Mouse (Mus musculus): ENCODE measurements around the gene Il9. TPM values are rescaled to one million over a fixed set of nuclear protein-coding genes. Genes with fewer than 3 reads are reported as not detected.

Gene Il9
- polyA plus RNA-seq (2015; fragmentation: Nextera tagmentation; extraction: Ambion mirVana), result not detected in 2 replicates

DNA sequence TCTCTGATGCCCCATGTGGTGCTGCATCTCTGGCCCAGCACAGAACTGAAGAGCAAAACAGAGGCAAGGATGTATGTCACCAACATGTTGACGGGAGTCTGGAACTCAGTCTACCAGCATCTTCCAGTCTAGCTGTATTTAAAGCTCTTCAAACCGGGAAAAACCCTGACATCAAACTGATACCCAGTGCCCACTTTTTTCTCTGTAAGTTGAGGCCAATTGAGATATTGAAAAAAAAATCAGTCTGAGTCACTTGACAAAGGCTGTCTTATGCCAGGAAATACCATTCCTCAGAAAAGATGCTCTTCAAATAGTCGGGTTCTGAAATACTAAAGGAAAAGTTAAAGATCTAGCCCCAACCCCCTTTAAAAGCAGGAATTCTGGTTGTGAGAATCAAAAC, at the start of gene Il9:
Gene Il9, minus strand, starts transcription at position 101 of the 400 bp plus-strand sequence.
- Histone ChIP-seq H3K4me2 (no peak within 1 kb of the TSS), H3K4me3 (replicated peaks) (no peak within 1 kb of the TSS), H3K4me1 (no peaks in the 10 kb centered on the region), H3K27ac (replicated peaks) (no peak within 1 kb of the TSS), H3K9me3 (replicated peaks) (no peaks in the 10 kb centered on the region), H3K9ac (replicated peaks) (no peak within 1 kb of the TSS), H3K27me3 (replicated peaks) (no peaks in the 10 kb centered on the region), H3K36me3 (no peaks in the 10 kb centered on the region)
- ATAC-seq (ENCODE audit: low FRiP score), result no peak
- 87% methylated on average over 3 of the region's 3 CpGs for WGBS

GRCm38 (mm10) chr13:56529685-56530084, 47.6 kb upstream of the Il9 start:
- Histone ChIP-seq H3K27me3 (replicated peaks) (no peaks in the 10 kb centered on the region), H3K36me3 (no peaks in the 10 kb centered on the region), H3K4me3 (replicated peaks) (no peak overlapping the region), H3K4me2 (no peak overlapping the region), H3K27ac (replicated peaks) (no peak overlapping the region), H3K9ac (replicated peaks) (no peak overlapping the region), H3K4me1 (no peaks in the 10 kb centered on the region), H3K9me3 (replicated peaks) (no peaks in the 10 kb centered on the region)
- ATAC-seq (ENCODE audit: low FRiP score), result no peak
- 52% methylated on average over 8 of the region's 8 CpGs for WGBS

- Histone ChIP-seq H3K27ac (replicated peaks) (no peak overlapping the region), H3K4me3 (replicated peaks) (no peak overlapping the region), H3K36me3 (no peaks in the 10 kb centered on the region), H3K9me3 (replicated peaks) (no peaks in the 10 kb centered on the region), H3K4me1 (no peaks in the 10 kb centered on the region), H3K9ac (replicated peaks) (no peak overlapping the region), H3K27me3 (replicated peaks) (no peaks in the 10 kb centered on the region), H3K4me2 (no peak overlapping the region)
- 79% methylated on average over 4 of the region's 4 CpGs for WGBS
- no peak for ATAC-seq (ENCODE audit: low FRiP score)
Observed at GRCm38 (mm10) chr13:56529031-56529430, 47.0 kb upstream of the Il9 start.

DNA sequence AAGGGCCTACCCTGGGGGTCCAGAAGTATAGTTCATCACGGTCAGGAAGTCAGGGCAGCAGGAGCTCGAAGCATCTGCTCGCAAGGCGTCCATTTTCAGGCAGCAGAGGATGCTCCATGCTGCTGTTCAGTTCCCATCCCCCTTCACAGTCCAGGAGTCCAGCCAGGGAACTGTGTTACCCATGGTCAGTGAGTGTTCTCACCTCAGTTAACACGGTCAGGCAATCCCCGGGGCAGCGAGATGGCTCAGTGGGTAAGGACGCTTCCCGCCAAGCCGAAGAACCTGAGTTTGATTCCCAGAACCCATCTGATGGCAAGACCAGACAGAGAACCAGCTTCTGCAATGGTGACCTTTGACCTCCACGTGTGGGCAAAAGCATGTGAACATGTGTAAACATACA, 46.2 kb upstream of the Il9 start:
- Histone ChIP-seq H3K27ac (replicated peaks) (no peak overlapping the region), H3K27me3 (replicated peaks) (no peaks in the 10 kb centered on the region), H3K9me3 (replicated peaks) (no peaks in the 10 kb centered on the region), H3K36me3 (no peaks in the 10 kb centered on the region), H3K9ac (replicated peaks) (no peak overlapping the region), H3K4me1 (0 out of 2 replicates have a peak, but pooled peaks cover 2% of the 10 kb centered on the region), H3K4me2 (no peak overlapping the region), H3K4me3 (replicated peaks) (no peak overlapping the region)
- ATAC-seq (ENCODE audit: low FRiP score), result no peak
- 91% methylated on average over 11 of the region's 11 CpGs for WGBS

DNA sequence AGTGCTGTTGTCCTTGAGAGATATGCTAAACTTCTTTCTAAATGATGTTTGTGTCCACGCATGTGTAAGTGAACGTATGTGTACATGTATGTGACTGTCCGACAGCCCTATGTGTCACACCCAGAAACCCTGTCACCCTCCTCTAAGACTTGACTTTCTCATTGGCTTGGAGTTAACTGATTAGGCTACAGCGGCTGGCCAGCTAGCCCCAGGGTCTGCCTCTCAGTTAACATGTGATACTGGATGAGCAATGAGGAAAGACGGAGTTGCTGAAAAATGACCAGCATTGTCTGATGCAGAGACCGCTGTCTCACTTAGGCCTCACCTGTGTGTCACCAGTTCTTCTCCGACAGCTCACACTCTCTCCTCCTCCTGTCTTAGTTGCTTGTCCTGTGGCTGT, 45.8 kb upstream of the Il9 start:
- 95% methylated on average over 7 of the region's 7 CpGs for WGBS
- H3K27me3 ChIP-seq (replicated peaks), result no peaks in the 10 kb centered on the region
- H3K9ac ChIP-seq (replicated peaks), result no peak overlapping the region
- no peak overlapping the region for H3K4me3 ChIP-seq (replicated peaks)
- no peaks in the 10 kb centered on the region for H3K9me3 ChIP-seq (replicated peaks)
- no peaks in the 10 kb centered on the region for H3K36me3 ChIP-seq
- ATAC-seq (ENCODE audit: low FRiP score), result no peak
- no peak overlapping the region for H3K27ac ChIP-seq (replicated peaks)
- no peak overlapping the region for H3K4me2 ChIP-seq
- 0 out of 2 replicates have a peak, but pooled peaks cover 3% of the 10 kb centered on the region for H3K4me1 ChIP-seq

GRCm38 (mm10) chr13:56526871-56527270, 44.8 kb upstream of the Il9 start:
- Histone ChIP-seq H3K9me3 (replicated peaks) (no peaks in the 10 kb centered on the region), H3K27me3 (replicated peaks) (no peaks in the 10 kb centered on the region), H3K4me2 (no peak overlapping the region), H3K36me3 (no peaks in the 10 kb centered on the region), H3K9ac (replicated peaks) (no peak overlapping the region), H3K27ac (replicated peaks) (no peak overlapping the region), H3K4me1 (peaks cover 5% of the 10 kb centered on the region; the same call in 1 of the 2 replicates), H3K4me3 (replicated peaks) (no peak overlapping the region)
- no peak for ATAC-seq (ENCODE audit: low FRiP score)
- WGBS, result 87% methylated on average over 12 of the region's 12 CpGs

GRCm38 (mm10) chr13:56522821-56523167, 40.7 kb upstream of the Il9 start:
- 5% methylated on average over 8 of the region's 8 CpGs for WGBS
- Histone ChIP-seq H3K36me3 (no peaks in the 10 kb centered on the region), H3K27me3 (replicated peaks) (no peaks in the 10 kb centered on the region), H3K9me3 (replicated peaks) (no peaks in the 10 kb centered on the region), H3K4me2 (peak overlapping the region; percentile 94), H3K27ac (replicated peaks) (peak overlapping the region; percentile 61), H3K4me3 (replicated peaks) (peak overlapping the region; percentile 76), H3K4me1 (peaks cover 5% of the 10 kb centered on the region; the same call in 1 of the 2 replicates), H3K9ac (replicated peaks) (peak overlapping the region; percentile 65)
- peak; percentile 52; the same call in 1 of the 2 replicates for ATAC-seq (ENCODE audit: low FRiP score)

GRCm38 (mm10) chr13:56522081-56522820, 40.2 kb upstream of the Il9 start, which contains the start of gene Fbxl21:
Fbxl21 (plus strand) TSS chr13:56522472.
- peaks cover 5% of the 10 kb centered on the region; the same call in 1 of the 2 replicates for H3K4me1 ChIP-seq
- H3K9me3 ChIP-seq (replicated peaks), result no peaks in the 10 kb centered on the region
- H3K9ac ChIP-seq (replicated peaks), result peak within 1 kb of the TSS; percentile 65
- H3K36me3 ChIP-seq, result no peaks in the 10 kb centered on the region
- H3K27me3 ChIP-seq (replicated peaks), result no peaks in the 10 kb centered on the region
- 1% methylated on average over 56 of the region's 56 CpGs for WGBS
- peak within 1 kb of the TSS; percentile 94 for H3K4me2 ChIP-seq
- H3K27ac ChIP-seq (replicated peaks), result peak within 1 kb of the TSS; percentile 61
- peak within 1 kb of the TSS; percentile 76 for H3K4me3 ChIP-seq (replicated peaks)
- peak; percentile 99 for ATAC-seq (ENCODE audit: low FRiP score)

DNA sequence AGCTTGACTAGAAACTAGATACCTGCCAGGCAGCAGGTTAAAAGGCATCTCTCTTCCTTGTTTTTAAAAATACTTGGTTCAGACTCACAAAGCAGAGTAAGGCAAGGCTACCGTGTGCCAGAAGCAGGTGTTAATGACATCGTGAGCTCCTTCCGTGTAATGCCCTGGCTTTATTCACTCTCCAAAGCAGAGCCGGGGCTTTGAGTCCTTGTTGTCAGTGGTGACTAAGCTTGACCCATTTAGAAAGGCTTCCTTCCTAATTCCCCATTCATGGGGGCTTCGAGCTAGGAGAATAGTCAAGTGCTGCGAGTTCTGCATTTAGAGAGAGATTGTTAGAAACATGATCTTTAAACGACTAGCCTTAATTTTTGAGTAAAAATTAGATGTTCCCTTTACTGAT, 34.8 kb upstream of the Il9 start:
- no peaks in the 10 kb centered on the region for H3K36me3 ChIP-seq
- no peak overlapping the region for H3K9ac ChIP-seq (replicated peaks)
- H3K27ac ChIP-seq (replicated peaks), result no peak overlapping the region
- 50% methylated on average over 7 of the region's 7 CpGs for WGBS
- no peak overlapping the region for H3K4me3 ChIP-seq (replicated peaks)
- H3K27me3 ChIP-seq (replicated peaks), result no peaks in the 10 kb centered on the region
- no peak overlapping the region for H3K4me2 ChIP-seq
- H3K4me1 ChIP-seq, result no peaks in the 10 kb centered on the region; the same call in 1 of the 2 replicates
- ATAC-seq (ENCODE audit: low FRiP score), result no peak
- no peaks in the 10 kb centered on the region for H3K9me3 ChIP-seq (replicated peaks)

DNA sequence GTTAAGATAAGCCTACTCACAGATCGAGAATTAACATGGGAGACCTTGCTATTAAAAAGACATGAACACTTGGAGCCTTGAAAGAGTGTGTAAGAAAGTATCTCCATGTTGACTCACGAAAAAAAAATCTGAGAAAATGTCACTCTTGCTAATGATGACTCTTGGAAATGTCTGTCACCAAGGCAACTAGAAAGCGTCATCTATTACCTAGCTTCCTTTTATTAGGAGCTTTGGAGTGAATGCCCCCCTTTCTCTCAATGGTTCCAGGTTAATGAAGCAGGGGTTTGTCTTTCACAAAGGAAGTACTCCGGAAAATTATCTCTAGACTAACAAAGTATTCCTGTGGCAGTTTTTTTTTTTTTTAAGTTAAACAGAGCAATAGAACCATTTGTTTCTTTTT, 34.3 kb upstream of the Il9 start:
- ATAC-seq (ENCODE audit: low FRiP score), result no peak
- no peak overlapping the region for H3K27ac ChIP-seq (replicated peaks)
- 62% methylated on average over 4 of the region's 4 CpGs for WGBS

GRCm38 (mm10) chr13:56513595-56513994, 31.5 kb upstream of the Il9 start:
- Histone ChIP-seq H3K9me3 (replicated peaks) (no peaks in the 10 kb centered on the region), H3K27me3 (replicated peaks) (no peaks in the 10 kb centered on the region), H3K9ac (replicated peaks) (no peak overlapping the region), H3K36me3 (no peaks in the 10 kb centered on the region), H3K4me2 (no peak overlapping the region), H3K4me3 (replicated peaks) (no peak overlapping the region), H3K4me1 (no peaks in the 10 kb centered on the region; the same call in 1 of the 2 replicates), H3K27ac (replicated peaks) (no peak overlapping the region)
- ATAC-seq (ENCODE audit: low FRiP score), result no peak

More for the DNA sequence above, 34.3 kb upstream of the Il9 start:
- no peaks in the 10 kb centered on the region for H3K36me3 ChIP-seq
- H3K27me3 ChIP-seq (replicated peaks), result no peaks in the 10 kb centered on the region
- H3K4me1 ChIP-seq, result no peaks in the 10 kb centered on the region; the same call in 1 of the 2 replicates
- no peaks in the 10 kb centered on the region for H3K9me3 ChIP-seq (replicated peaks)
- no peak overlapping the region for H3K4me2 ChIP-seq
- no peak overlapping the region for H3K4me3 ChIP-seq (replicated peaks)
- no peak overlapping the region for H3K9ac ChIP-seq (replicated peaks)

DNA sequence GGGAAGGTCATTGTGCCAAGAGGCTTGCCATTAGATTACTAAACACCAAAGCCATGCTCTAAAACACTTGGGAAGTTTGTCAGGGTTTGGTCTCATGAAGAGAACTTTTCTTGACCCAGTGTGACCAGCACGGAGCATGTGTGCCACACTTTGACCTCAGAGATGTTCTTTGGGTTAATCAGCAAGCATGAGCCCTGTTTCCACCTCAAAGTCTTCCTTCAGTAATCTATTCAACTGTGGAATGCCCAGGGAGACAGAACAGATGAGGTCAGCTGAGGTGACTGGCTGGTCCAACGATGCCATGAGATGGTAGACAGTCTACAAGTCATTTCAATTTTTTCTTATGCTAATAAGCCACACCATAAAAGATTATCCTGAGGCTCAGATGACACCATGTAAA, 27.8 kb upstream of the Il9 start:
- H3K4me2 ChIP-seq, result no peak overlapping the region
- H3K27ac ChIP-seq (replicated peaks), result no peak overlapping the region
- no peaks in the 10 kb centered on the region for H3K27me3 ChIP-seq (replicated peaks)
- no peaks in the 10 kb centered on the region for H3K9me3 ChIP-seq (replicated peaks)
- no peaks in the 10 kb centered on the region for H3K36me3 ChIP-seq
- WGBS, result 81% methylated on average over 2 of the region's 2 CpGs
- no peak overlapping the region for H3K9ac ChIP-seq (replicated peaks)
- no peaks in the 10 kb centered on the region for H3K4me1 ChIP-seq
- H3K4me3 ChIP-seq (replicated peaks), result no peak overlapping the region
- no peak for ATAC-seq (ENCODE audit: low FRiP score)
